Mouse (Mus musculus) erythroid progenitor cell, adult 5-6 weeks (primary cell): ENCODE results near the gene Lifr. TPM values are rescaled to one million over a fixed set of nuclear protein-coding genes. Genes with fewer than 3 reads are reported as not detected.

Experiments used
- ATAC-seq: replicated peaks from 2 replicates; pipeline ENCODE4 v1.8.0; 2016; ENCODE audit warnings: moderate number of reproducible peaks, mild to moderate bottlenecking, moderate TSS enrichment, inconsistent platforms; ENCODE audit not compliant: poor library complexity, low FRiP score, severe bottlenecking
- total RNA-seq, 2 experiments: library from RNA; stranded (forward) in 1 of 2; stranded (reverse) in 1 of 2; fragments of 150-400 nt in 1 of 2; fragments of 186-747, 209-891 nt in 1 of 2; gene quantifications; 2 replicates each; pipeline versions ENCODE4 v1.2.3 to v1.2.4; 2015 to 2017; ENCODE audit warnings: low replicate concordance in 2 of 2

Gene Lifr
- total RNA-seq, 2 experiments from 2014 or later, result 1.7 to 2.2 TPM

- ATAC-seq, result no peak
Observed at GRCm38 (mm10) chr15:7150591-7150990, 60.2 kb downstream of the Lifr start.

DNA sequence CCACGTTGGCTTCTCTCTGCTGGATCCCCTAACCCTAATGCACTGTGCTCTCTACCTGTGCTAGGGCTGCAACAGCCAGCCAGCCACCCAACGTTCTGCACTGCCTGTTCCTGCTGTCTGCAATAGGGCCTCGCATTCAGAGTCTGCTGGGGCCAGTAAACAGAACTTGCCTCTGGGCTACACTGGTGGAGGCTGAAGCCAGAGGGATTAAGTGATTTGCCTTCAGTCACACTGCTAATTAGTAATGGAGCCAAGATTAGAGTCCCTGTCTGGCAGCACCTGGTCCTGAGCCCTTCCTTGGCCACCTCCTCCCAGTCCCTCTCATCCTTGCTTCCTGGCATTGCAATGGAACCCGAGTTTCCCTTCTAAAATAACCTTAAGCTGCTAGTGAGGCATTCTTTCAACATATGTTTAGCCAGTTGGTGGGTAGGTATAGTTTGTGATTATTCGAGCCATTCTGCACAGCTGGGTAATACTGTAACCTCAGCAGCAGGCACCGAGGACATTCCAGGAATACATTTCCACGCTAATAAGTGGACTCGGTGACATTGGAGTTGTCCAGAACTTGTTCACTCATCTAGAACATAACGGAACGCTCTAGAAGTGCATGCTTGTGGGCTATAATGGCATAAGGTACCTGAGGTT, 61.8 kb downstream of the Lifr start:
- ATAC-seq, result no peak

- no peak for ATAC-seq
Observed at GRCm38 (mm10) chr15:7154010-7154736, 63.8 kb downstream of the Lifr start.

- ATAC-seq, result no peak
Observed at GRCm38 (mm10) chr15:7154737-7155090, 64.3 kb downstream of the Lifr start.

- ATAC-seq, result no peak
Observed at GRCm38 (mm10) chr15:7157658-7158057, 67.2 kb downstream of the Lifr start.

- no peak for ATAC-seq
Observed at GRCm38 (mm10) chr15:7159869-7160268, 69.5 kb downstream of the Lifr start.

DNA sequence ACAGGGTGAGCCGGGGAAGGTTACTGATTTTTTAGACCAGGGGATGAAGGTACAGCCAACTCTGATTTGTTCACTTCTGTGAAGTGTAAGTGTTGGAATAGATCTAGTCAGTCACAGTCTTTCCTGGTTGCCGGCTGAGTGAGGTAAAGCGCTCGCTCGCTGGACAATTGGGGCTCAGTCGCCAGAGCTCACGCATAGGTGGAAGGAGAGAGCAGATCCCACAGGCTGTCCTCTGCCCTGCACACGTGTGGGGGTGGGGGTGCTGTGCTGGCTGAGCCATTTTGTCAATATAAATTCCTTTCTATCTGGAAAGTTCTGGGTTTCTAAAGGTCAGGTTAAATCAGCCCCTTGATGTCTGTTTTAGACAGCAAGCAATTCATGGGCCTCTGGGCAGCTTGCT, 69.9 kb downstream of the Lifr start:
- no peak for ATAC-seq

DNA sequence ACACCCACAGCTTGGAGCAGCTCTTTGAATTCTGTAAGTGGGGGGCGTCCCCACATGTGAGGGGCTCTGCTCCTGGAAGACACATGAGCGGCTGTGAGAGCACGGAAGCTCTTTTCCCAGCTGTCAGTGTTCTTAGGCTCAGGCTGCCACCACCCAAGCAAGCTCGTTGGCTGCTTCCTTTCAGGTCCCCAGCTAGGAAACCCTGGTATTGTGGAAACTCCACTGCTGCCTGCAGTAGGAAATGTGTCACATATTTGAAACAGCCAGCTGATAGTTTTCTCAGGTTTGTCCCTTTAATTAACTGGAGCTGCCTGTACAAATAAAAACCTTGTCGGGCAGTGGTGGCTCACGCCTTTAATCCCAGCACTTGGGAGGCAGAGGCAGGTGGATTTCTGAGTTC, 73.4 kb downstream of the Lifr start:
- no peak for ATAC-seq

- ATAC-seq, result no peak
Observed at GRCm38 (mm10) chr15:7166735-7167134, 76.3 kb downstream of the Lifr start.

- no peak for ATAC-seq
Observed at GRCm38 (mm10) chr15:7167238-7167905, 77.0 kb downstream of the Lifr start.

DNA sequence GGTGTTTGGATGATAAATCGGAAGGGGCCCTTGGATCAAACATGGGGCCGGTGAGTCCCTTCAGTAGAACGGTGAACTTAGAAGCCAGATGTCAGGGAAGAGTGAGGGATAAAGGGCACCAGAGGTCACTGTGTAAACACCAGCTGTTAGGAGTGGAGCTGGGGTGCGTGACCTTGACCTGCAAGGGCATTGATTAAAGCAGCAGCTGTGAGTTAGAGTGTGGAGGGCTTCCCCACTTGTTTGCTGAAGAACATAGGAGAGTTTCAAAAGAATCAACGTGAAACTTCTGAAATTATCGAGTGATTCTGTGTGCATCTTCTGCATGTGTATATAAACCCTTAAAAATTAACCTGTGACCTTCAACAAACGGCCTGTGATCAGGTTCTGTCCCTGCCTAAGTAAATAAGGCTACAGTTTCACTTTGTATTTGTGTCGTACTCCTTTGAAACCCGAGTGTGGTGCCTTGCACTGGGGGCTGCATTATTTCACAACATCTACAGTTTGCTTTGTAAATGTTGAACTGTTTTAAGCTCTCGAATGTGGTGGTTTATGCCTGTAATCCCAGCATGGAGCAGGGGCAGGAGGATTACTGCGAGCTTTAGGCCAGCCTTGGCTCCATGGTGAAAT, 77.6 kb downstream of the Lifr start:
- ATAC-seq, result no peak

DNA sequence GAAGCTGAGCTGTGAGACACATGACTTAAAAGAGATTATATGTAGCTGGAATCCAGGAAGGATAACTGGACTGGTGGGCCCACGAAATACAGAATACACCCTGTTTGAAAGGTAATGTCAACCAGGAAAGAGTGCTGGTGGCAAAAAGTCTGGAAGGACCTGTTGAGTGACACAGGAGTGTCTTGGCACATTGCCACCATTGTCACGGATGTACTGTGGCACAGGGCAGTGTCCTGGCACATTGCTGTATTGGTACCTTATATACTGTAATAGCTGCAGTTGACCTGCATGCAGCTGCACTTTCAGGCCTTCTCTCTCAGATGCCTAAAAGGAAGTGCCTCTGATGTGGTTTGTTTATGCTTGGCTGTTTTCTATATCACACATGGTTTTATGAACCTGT, 82.5 kb downstream of the Lifr start:
- no peak for ATAC-seq

DNA sequence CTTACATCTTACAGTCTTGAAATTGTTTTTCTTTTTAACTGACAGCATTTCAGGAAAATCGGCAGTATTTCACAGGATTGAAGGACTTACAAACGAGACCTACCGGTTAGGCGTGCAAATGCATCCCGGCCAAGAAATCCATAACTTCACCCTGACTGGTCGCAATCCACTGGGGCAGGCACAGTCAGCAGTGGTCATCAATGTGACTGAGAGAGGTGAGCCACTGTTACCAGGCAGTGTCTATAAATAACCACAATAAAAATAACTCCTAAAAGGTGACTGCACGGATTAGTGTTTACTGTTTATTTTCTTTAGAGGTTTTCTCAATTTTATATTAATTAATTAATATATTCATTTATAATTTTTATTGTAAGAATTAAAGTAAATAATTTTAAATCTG, 82.9 kb downstream of the Lifr start:
- ATAC-seq, result no peak

DNA sequence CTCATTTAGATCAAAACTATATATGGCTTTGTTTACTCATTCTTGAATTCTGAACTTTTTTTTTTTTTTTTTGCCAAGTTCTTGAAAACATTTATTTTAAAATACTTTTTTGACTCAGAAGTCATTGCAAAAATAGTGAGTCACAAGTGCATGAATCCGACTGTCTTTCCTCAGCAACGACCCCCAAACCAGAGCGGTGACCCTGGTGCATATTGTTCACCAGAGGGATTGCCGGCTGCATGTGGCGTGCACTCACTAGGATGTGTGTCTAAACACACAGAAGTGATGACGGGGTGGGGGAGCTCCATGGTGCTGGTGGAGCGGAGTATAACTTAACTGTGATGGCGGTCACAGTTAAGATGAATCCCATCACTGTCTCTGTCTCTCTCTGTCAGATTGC, 83.4 kb downstream of the Lifr start:
- ATAC-seq, result no peak

DNA sequence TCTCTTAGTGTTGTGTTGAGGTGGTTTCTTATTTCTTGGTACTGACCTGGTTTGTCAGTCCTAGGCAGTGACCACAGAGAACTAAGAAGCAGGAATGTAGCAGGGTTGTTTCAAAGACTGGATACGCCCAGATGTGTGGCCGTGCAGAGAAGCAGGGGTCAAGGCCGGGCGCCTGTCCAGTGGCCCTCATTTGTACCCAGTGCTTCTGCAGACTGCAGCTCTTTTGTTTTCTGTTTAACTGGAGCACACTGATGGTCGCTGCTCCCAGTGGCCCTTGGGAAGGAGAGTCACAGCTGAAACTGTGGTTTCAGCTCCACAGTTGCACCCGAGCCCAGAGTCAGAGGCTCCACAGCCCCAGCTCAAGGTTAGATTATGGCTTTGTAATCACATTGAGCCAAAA, 90.2 kb downstream of the Lifr start:
- no peak for ATAC-seq

DNA sequence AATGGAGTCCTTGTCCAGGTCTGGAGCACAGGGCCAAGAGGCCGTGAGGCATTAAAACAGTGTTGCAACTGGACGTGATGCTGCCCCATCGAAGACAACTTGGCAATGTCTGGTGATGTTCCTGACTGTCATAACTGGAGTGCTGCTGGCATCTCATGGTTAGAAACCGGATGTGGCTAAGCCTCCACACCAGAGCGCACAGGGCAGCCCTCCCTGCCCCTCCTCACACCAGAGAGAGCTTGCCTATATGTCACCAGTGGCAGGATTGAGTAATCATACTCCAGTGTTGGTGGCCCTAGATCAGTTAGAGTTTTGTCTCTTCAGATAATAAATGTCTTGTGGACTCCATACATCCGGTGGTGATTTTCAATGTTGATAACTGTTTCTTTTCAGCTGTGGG, 97.3 kb downstream of the Lifr start:
- no peak for ATAC-seq

DNA sequence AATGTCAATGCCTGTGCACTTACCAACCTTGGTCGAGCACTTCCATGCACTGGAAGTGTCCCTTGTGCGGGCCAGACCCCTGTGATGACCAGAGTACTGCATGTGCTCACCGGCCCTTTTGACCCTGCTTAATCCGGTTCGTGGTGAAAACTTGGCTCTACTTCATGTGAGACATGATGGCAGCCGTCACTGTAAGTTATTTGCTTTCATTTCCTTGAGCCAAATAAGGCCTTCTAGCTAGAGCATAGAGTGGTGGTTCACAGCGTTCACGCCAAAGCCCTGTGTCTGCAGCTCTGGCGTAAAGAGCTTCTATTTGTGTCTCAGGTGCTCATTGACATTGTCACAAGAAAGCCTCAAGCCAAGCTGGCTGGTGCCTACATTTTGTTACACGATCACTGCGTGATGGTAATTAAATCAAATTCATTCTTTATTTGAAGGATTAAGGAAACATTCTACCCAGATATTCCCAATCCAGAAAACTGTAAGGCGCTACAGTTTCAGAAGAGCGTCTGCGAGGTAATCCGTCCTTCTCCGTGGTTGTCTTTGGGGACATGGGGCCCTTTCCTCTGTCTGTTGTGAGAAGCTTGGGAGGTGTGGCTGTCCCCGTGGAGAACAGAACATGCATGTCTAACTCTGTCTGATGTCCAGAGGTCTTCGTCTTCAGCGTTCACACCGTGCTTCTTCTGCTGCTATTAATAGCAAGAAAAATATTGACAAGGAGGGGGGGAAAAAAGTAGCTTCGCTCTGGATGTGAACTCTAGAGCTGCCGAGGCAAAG, 99.5 kb downstream of the Lifr start:
- ATAC-seq, result no peak

DNA sequence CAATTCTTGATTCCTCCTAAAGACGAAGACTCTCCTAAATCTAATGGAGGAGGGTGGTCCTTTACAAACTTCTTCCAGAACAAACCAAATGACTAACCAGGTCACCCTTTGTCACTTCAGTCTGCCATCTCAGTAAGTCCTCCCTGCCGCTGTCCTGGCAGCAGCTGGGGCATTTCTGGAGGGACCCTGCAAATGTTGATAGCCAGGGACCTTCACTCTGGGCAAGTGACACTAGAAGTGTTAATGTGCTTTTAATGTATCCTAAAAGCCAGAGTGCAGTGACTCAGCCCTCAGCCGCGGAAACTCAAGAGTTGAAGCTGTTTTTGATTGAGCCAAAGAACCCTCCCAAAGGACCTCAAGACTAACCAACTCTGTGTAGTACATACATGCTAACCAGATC, 100.7 kb downstream of the Lifr start:
- ATAC-seq, result no peak

- ATAC-seq, result no peak
Observed at GRCm38 (mm10) chr15:7192582-7192981, 102.2 kb downstream of the Lifr start.

GRCm38 (mm10) chr15:7194147-7194720, 103.8 kb downstream of the Lifr start:
- ATAC-seq, result no peak
